Mouse (Mus musculus): Measurements from ENCODE around the gene Adgrd1. TPM values are rescaled to one million over a fixed set of nuclear protein-coding genes. Genes with fewer than 3 reads are reported as not detected.

Gene Adgrd1
- polyA plus RNA-seq, 1 experiment from 2014 or later: 0.96 TPM

DNA sequence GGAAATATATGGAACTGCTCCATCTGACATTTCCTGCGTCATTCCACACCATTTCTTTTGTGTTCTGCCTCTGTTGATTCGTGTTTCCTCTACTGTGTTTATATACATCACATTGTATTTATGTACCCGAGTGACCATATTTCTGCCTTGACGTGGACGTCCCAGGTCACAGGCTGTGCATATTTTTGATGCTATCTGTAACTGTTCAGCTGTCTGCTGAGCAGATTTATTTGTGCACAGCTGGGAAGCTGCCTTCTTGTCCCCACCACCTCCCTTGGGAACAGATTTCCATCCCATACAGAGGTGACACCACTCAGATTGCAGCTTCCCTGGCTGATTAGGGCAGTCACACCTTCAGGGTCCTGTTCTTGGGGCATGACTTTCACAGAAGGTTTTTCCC lies 72.5 kb downstream of the Adgrd1 start:
- H3K9me3 ChIP-seq (replicated peaks; ENCODE audit: low read length): no peaks in the 10 kb centered on the region
- no peak overlapping the region for H3K9ac ChIP-seq (ENCODE audit: low read depth, low read length)
- no peak for TF ChIP-seq CTCF (IDR thresholded peaks at IDR 0.05; ENCODE audit: low read depth)
- no peaks in the 10 kb centered on the region for H3K27me3 ChIP-seq (ENCODE audit: insufficient read depth, low read length)
- H3K4me2 ChIP-seq (ENCODE audit: low read length): no peak overlapping the region
- DNase-seq (ENCODE audit: low spot score): peak; percentile 54
- WGBS: 18% methylated on average over 5 of the region's 5 CpGs
- no peaks in the 10 kb centered on the region for H3K36me3 ChIP-seq (ENCODE audit: insufficient read depth, low read length)
- H3K4me3 ChIP-seq (replicated peaks; ENCODE audit: low read depth, low read length): no peak overlapping the region
- H3K27ac ChIP-seq: no peak overlapping the region
- peaks cover 22% of the 10 kb centered on the region for H3K4me1 ChIP-seq (replicated peaks; ENCODE audit: insufficient read depth, low read length)
- ATAC-seq (replicated peaks; ENCODE audit: low FRiP score, low read depth): no peak; the same call in 1 of the 2 replicates

DNA sequence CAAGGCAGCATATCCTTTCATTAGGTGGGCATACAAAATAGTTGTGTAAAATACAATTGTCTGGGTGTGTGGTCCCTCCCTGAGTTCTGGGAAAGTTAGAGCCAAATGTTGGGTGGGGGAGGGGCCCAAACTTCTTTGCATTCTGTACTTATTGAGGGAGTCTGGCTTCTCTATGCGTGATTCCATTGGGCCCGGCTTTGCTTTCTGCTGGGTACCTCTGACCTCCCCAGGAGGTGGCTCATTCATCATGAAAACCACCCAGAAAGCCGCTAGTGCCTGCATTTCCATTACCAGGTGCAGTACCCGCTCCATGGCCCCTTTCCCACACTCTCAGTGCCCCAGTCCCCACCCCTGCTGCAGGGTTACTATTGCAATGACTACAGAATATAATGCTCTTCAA lies 73.0 kb downstream of the Adgrd1 start:
- DNase-seq (ENCODE audit: low spot score): no peak
- H3K4me2 ChIP-seq (ENCODE audit: low read length): no peak overlapping the region
- 13% methylated on average over 4 of the region's 4 CpGs for WGBS
- H3K36me3 ChIP-seq (ENCODE audit: insufficient read depth, low read length): no peaks in the 10 kb centered on the region
- peaks cover 18% of the 10 kb centered on the region for H3K4me1 ChIP-seq (replicated peaks; ENCODE audit: insufficient read depth, low read length)
- ATAC-seq (replicated peaks; ENCODE audit: low FRiP score, low read depth): no peak
- H3K9ac ChIP-seq (ENCODE audit: low read depth, low read length): no peak overlapping the region
- no peaks in the 10 kb centered on the region for H3K9me3 ChIP-seq (replicated peaks; ENCODE audit: low read length)
- no peak for TF ChIP-seq CTCF (IDR thresholded peaks at IDR 0.05; ENCODE audit: low read depth)
- no peak overlapping the region for H3K4me3 ChIP-seq (replicated peaks; ENCODE audit: low read depth, low read length)
- no peaks in the 10 kb centered on the region for H3K27me3 ChIP-seq (ENCODE audit: insufficient read depth, low read length)
- no peak overlapping the region for H3K27ac ChIP-seq

DNA sequence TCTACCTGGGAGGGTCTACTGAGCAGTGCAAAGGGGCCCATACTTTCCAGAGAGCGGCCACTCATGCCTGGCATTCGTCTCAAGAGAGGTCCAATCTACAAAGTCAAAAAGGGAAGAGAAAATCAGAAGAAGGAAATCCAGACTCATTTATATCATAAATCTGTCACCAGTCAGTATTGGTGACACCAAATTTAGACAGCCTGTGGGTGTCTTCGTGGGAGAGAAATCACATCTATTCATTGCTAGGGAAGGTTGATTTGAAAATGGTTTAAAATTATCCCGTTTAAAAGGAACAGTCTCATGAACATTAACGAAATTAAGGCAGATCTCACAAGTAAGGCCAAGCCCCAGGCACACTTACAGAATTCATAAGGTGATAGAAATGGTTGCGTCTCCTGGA lies 76.0 kb downstream of the Adgrd1 start:
- no peak overlapping the region for H3K4me3 ChIP-seq (replicated peaks; ENCODE audit: low read depth, low read length)
- ATAC-seq (replicated peaks; ENCODE audit: low FRiP score, low read depth): no peak
- no peak overlapping the region for H3K4me2 ChIP-seq (ENCODE audit: low read length)
- H3K36me3 ChIP-seq (ENCODE audit: insufficient read depth, low read length): no peaks in the 10 kb centered on the region
- H3K9me3 ChIP-seq (replicated peaks; ENCODE audit: low read length): no peaks in the 10 kb centered on the region
- no peak for DNase-seq (ENCODE audit: low spot score)
- H3K4me1 ChIP-seq (replicated peaks; ENCODE audit: insufficient read depth, low read length): peaks cover 9% of the 10 kb centered on the region
- no peak overlapping the region for H3K27ac ChIP-seq
- TF ChIP-seq CTCF (IDR thresholded peaks at IDR 0.05; ENCODE audit: low read depth): no peak
- WGBS: 85% methylated on average over 6 of the region's 6 CpGs
- no peak overlapping the region for H3K9ac ChIP-seq (ENCODE audit: low read depth, low read length)
- H3K27me3 ChIP-seq (ENCODE audit: insufficient read depth, low read length): no peaks in the 10 kb centered on the region

DNA sequence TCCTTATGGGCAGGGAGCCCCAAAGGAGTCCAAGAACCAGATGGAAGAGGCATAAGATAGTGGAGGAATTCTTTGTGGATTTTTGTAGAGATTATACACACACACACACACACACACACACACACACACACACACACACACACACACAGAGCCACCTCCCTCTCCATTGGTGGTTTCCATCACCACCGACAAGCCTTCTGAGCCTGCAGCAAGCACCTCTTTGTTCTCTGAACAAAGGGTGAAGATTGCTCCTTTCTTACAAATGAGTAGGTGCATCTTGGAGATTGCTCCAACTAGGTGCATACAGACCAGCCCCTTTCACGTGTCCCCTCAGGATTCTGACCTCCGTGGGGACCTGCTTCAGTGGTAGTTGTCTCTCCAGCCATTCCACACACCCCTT lies 79.4 kb downstream of the Adgrd1 start:
- H3K4me2 ChIP-seq (ENCODE audit: low read length): no peak overlapping the region
- no peak overlapping the region for H3K4me3 ChIP-seq (replicated peaks; ENCODE audit: low read depth, low read length)
- ATAC-seq (replicated peaks; ENCODE audit: low FRiP score, low read depth) (no peak), DNase-seq (ENCODE audit: low spot score) (no peak)
- WGBS: 54% methylated on average over 3 of the region's 3 CpGs
- no peak for TF ChIP-seq CTCF (IDR thresholded peaks at IDR 0.05; ENCODE audit: low read depth)
- H3K4me1 ChIP-seq (replicated peaks; ENCODE audit: insufficient read depth, low read length): no peaks in the 10 kb centered on the region
- H3K27me3 ChIP-seq (ENCODE audit: insufficient read depth, low read length): no peaks in the 10 kb centered on the region
- H3K9me3 ChIP-seq (replicated peaks; ENCODE audit: low read length): no peaks in the 10 kb centered on the region
- no peak overlapping the region for H3K27ac ChIP-seq
- H3K36me3 ChIP-seq (ENCODE audit: insufficient read depth, low read length): no peaks in the 10 kb centered on the region
- H3K9ac ChIP-seq (ENCODE audit: low read depth, low read length): no peak overlapping the region

DNA sequence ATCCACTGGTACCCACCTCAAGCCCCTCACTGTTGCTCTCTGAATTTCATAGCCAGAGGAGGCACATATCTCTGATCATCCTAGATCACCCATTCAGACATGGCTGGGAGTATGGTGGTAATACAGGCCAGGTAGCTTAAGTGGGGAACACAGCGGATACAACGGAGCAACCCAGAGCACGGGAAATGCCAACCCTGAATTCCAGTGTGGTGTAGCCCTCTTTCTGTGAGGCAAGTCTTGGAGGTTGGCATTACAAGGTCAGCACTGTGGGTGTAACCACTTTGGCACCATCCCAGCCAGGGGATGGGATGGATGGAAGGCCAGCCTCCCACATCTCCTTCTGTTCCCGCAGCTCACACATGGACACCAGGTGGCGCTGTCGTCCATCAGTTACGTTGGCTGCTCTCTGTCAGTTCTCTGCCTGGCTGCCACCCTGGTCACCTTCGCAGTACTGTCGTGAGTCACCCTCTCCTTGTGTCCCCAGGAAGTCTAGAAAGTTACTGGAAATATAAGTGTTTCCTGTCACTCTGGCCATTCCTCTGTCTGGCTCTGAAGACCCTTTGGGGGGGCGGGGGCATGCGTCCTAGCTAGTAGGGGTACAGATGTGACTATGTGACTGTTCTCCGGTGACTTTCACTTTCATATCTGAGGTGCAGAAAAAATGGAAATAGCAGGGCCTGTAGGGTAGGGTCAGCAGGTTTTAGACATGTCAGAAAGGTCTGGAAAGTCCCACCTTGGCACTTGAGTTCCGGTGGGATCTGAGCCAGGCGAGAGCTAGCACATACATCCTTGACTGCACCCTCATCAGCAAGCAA lies 81.4 kb downstream of the Adgrd1 start:
- no peaks in the 10 kb centered on the region for H3K4me1 ChIP-seq (replicated peaks; ENCODE audit: insufficient read depth, low read length)
- DNase-seq (ENCODE audit: low spot score) (peak; percentile 87), ATAC-seq (replicated peaks; ENCODE audit: low FRiP score, low read depth) (no peak; the same call in 1 of the 2 replicates)
- 47% methylated on average over 14 of the region's 14 CpGs for WGBS
- H3K9me3 ChIP-seq (replicated peaks; ENCODE audit: low read length): no peaks in the 10 kb centered on the region
- peak overlapping the region; percentile 32; the same call in 1 of the 2 replicates for H3K4me2 ChIP-seq (ENCODE audit: low read length)
- H3K36me3 ChIP-seq (ENCODE audit: insufficient read depth, low read length): no peaks in the 10 kb centered on the region
- H3K27ac ChIP-seq: no peak overlapping the region
- H3K27me3 ChIP-seq (ENCODE audit: insufficient read depth, low read length): no peaks in the 10 kb centered on the region
- TF ChIP-seq CTCF (IDR thresholded peaks at IDR 0.05; ENCODE audit: low read depth): peak; percentile 98
- no peak overlapping the region for H3K4me3 ChIP-seq (replicated peaks; ENCODE audit: low read depth, low read length)
- H3K9ac ChIP-seq (ENCODE audit: low read depth, low read length): no peak overlapping the region

DNA sequence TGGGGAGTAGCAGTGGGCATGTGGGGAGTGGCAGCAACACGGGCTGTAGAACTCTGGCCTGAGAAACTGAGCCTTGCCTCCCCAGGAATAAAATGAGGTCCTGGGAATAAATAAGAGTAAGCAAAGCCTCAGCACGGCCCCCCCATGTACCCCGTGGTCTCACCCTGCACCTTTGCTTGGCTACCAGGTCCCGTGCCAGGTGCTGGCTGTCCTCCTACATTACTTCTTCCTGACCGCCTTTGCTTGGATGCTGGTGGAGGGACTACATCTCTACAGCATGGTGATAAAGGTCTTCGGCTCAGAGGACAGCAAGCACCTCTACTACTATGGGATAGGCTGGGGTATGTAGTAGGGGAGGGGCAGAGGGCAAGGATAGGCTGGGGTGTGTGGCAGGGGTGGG lies 82.8 kb downstream of the Adgrd1 start:
- no peak for DNase-seq (ENCODE audit: low spot score)
- H3K27ac ChIP-seq: no peak overlapping the region
- TF ChIP-seq CTCF (IDR thresholded peaks at IDR 0.05; ENCODE audit: low read depth): no peak

More for the DNA sequence above, 82.8 kb downstream of the Adgrd1 start:
- Histone ChIP-seq H3K4me2 (ENCODE audit: low read length) (no peak overlapping the region), H3K4me1 (replicated peaks; ENCODE audit: insufficient read depth, low read length) (no peaks in the 10 kb centered on the region), H3K36me3 (ENCODE audit: insufficient read depth, low read length) (no peaks in the 10 kb centered on the region), H3K27me3 (ENCODE audit: insufficient read depth, low read length) (no peaks in the 10 kb centered on the region), H3K9me3 (replicated peaks; ENCODE audit: low read length) (no peaks in the 10 kb centered on the region), H3K4me3 (replicated peaks; ENCODE audit: low read depth, low read length) (no peak overlapping the region), H3K9ac (ENCODE audit: low read depth, low read length) (no peak overlapping the region)
- 88% methylated on average over 6 of the region's 6 CpGs for WGBS
- no peak for ATAC-seq (replicated peaks; ENCODE audit: low FRiP score, low read depth)

All from kidney, postnatal 0 days (tissue).